Mouse (Mus musculus): Measurements from ENCODE around the gene Usp19. TPM values are rescaled to one million over a fixed set of nuclear protein-coding genes. Genes with fewer than 3 reads are reported as not detected.
A peak's percentile ranks its signal among the peaks of the same experiment; 100 is the strongest.

The Usp19 gene
- polyA plus RNA-seq, 1 experiment from 2014 or later, result 17.0 TPM

DNA sequence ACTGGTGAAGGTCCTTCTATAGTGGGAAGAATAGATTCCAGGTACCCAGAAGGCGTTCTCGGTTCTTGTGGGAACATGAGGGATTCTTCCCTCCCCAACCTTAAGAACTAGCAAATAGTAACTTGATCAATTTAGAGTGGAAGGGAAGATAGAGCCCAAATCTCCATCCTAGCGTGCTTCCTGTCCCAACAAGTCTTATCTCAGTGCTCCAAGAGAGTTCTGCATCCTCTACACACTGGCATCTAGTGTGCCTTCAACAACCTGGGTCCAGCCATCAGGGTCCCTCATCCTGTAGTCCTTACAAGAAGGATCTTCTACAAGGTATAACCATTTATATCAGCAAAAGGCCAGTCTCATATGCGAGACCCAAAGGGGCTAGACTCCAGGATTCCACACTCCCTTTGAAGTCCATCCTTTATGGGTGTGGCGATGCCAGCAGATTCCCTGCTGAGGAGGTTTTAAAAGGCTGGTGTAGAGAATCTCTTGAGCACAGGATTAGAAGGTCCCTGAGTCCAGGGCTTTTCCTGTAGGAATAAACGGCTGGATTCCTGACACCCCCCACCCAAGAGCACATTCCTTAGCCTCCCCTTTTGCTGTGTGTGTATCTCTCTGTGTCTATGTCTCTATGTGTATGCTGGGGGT, 38.8 kb upstream of the Usp19 start:
- ATAC-seq (no peak), DNase-seq (no peak)
- WGBS (ENCODE audit: insufficient replicate concordance), result 55% methylated on average over 6 of the region's 6 CpGs
- Histone ChIP-seq H3K27ac (ENCODE audit: low read depth) (no peak overlapping the region; the same call in 1 of the 2 replicates), H3K27me3 (ENCODE audit: insufficient read depth, low read length) (no peaks in the 10 kb centered on the region), H3K4me3 (ENCODE audit: low read depth, low read length) (peak overlapping the region; percentile 66), H3K4me1 (ENCODE audit: insufficient read depth) (peaks cover 24% of the 10 kb centered on the region), H3K4me2 (ENCODE audit: low read depth, low read length) (peak overlapping the region; percentile 100), H3K9me3 (ENCODE audit: low read length) (no peaks in the 10 kb centered on the region), H3K9ac (replicated peaks) (peak overlapping the region; percentile 70), H3K36me3 (replicated peaks; ENCODE audit: insufficient read depth, low read length) (no peaks in the 10 kb centered on the region)
- TF ChIP-seq CTCF (IDR thresholded peaks at IDR 0.05; ENCODE audit: low read depth) (no peak), EP300 (IDR thresholded peaks at IDR 0.05; ENCODE audit: low read depth) (no peak)

DNA sequence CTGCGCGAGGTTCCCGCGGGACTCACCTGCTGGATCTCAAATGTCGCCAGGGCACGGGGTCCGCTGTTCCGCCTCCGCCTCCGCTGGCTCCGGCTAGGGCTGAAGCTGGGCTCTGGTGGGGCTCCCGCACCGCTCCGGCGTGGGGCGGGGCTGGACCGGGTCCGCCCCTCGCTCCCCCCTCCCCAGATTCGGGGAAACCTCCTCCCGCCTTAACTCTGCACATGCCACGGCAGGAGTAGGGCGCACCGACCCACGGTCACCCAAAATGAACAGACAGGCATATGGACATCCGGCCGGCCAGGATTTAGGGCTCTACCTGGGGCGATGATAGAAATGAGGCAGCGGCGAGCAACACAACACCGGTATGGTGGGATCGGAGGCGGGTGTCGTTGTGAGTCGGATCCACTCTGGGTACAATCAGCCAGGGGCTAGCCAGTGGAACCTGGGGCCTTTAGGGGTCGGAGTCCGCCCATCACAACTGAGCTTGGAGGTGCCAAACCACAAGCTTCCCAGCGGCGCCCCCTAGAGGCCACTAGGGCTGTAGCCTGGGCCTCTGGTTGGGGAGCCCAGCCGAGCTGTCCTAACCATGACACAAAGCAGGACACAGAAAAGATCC, 38.0 kb upstream of the Usp19 start:
- H3K36me3 ChIP-seq (replicated peaks; ENCODE audit: insufficient read depth, low read length), result no peaks in the 10 kb centered on the region
- H3K27ac ChIP-seq (ENCODE audit: low read depth), result 0 out of 2 replicates have a peak overlapping the region, but pooled peaks have one; percentile 22
- no peaks in the 10 kb centered on the region for H3K27me3 ChIP-seq (ENCODE audit: insufficient read depth, low read length)
- peak overlapping the region; percentile 70 for H3K9ac ChIP-seq (replicated peaks)
- H3K4me1 ChIP-seq (ENCODE audit: insufficient read depth), result peaks cover 24% of the 10 kb centered on the region
- peak overlapping the region; percentile 100 for H3K4me2 ChIP-seq (ENCODE audit: low read depth, low read length)
- peak; percentile 93 for DNase-seq
- no peaks in the 10 kb centered on the region for H3K9me3 ChIP-seq (ENCODE audit: low read length)
- TF ChIP-seq EP300 (IDR thresholded peaks at IDR 0.05; ENCODE audit: low read depth) (no peak), CTCF (IDR thresholded peaks at IDR 0.05; ENCODE audit: low read depth) (peak; percentile 94)
- peak; percentile 88 for ATAC-seq
- 2% methylated on average over 40 of the region's 40 CpGs for WGBS (ENCODE audit: insufficient replicate concordance)
- peak overlapping the region; percentile 66 for H3K4me3 ChIP-seq (ENCODE audit: low read depth, low read length)

DNA sequence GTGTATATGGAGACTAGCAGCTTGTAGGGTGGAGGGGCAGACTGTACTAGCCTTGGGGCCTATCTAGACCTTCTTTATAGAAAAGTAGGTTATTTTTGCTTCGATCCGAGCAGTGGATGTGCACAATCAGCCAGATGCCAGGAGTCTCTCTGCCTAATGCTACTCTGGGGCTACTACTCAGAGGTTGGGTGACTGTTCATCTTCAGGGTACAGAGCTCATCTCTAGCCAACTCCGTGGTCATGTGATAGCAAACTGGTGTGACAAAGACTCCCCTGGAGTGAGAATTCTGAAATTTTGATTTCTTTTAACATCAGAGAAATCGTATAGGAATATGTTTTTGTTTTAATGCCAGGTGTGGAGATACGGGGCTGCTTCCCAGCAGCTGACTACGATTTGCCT, 37.5 kb upstream of the Usp19 start:
- WGBS (ENCODE audit: insufficient replicate concordance), result 41% methylated on average over 6 of the region's 6 CpGs
- H3K36me3 ChIP-seq (replicated peaks; ENCODE audit: insufficient read depth, low read length), result no peaks in the 10 kb centered on the region
- no peak overlapping the region for H3K9ac ChIP-seq (replicated peaks)
- DNase-seq (no peak), ATAC-seq (peak; percentile 27)
- H3K4me2 ChIP-seq (ENCODE audit: low read depth, low read length), result peak overlapping the region; percentile 100
- no peaks in the 10 kb centered on the region for H3K9me3 ChIP-seq (ENCODE audit: low read length)
- no peaks in the 10 kb centered on the region for H3K27me3 ChIP-seq (ENCODE audit: insufficient read depth, low read length)
- peak overlapping the region; percentile 66; the same call in 1 of the 2 replicates for H3K4me3 ChIP-seq (ENCODE audit: low read depth, low read length)
- TF ChIP-seq EP300 (IDR thresholded peaks at IDR 0.05; ENCODE audit: low read depth), result no peak
- TF ChIP-seq CTCF (IDR thresholded peaks at IDR 0.05; ENCODE audit: low read depth), result no peak
- no peak overlapping the region for H3K27ac ChIP-seq (ENCODE audit: low read depth)
- peaks cover 24% of the 10 kb centered on the region for H3K4me1 ChIP-seq (ENCODE audit: insufficient read depth)

DNA sequence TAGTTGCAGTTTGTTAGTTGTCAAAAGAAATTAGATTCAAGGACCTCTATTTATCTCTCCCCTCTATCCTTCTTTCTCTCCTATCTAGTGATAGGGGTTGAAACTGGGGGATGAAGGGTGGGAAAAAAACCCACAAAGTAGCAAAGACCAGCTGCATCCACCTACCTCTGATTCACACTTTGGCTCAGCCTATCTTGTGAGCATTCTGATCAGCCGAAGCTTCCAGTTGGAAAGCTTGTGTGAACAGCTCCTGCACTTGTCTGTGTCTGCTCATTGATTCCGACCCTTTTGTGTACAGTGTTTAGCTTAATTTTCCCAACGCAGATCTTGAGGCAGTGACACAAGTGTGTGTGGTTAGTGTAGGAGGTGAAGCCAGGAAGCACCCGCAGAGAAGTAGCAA, 36.9 kb upstream of the Usp19 start:
- TF ChIP-seq EP300 (IDR thresholded peaks at IDR 0.05; ENCODE audit: low read depth) (no peak), CTCF (IDR thresholded peaks at IDR 0.05; ENCODE audit: low read depth) (no peak)
- no peak overlapping the region for H3K9ac ChIP-seq (replicated peaks)
- ATAC-seq, result no peak
- no peak overlapping the region for H3K4me2 ChIP-seq (ENCODE audit: low read depth, low read length)
- H3K27me3 ChIP-seq (ENCODE audit: insufficient read depth, low read length), result no peaks in the 10 kb centered on the region
- H3K27ac ChIP-seq (ENCODE audit: low read depth), result no peak overlapping the region
- peaks cover 24% of the 10 kb centered on the region for H3K4me1 ChIP-seq (ENCODE audit: insufficient read depth)
- no peaks in the 10 kb centered on the region for H3K36me3 ChIP-seq (replicated peaks; ENCODE audit: insufficient read depth, low read length)
- no peaks in the 10 kb centered on the region for H3K9me3 ChIP-seq (ENCODE audit: low read length)
- no peak overlapping the region for H3K4me3 ChIP-seq (ENCODE audit: low read depth, low read length)
- 74% methylated on average over 4 of the region's 4 CpGs for WGBS (ENCODE audit: insufficient replicate concordance)
- no peak for DNase-seq

DNA sequence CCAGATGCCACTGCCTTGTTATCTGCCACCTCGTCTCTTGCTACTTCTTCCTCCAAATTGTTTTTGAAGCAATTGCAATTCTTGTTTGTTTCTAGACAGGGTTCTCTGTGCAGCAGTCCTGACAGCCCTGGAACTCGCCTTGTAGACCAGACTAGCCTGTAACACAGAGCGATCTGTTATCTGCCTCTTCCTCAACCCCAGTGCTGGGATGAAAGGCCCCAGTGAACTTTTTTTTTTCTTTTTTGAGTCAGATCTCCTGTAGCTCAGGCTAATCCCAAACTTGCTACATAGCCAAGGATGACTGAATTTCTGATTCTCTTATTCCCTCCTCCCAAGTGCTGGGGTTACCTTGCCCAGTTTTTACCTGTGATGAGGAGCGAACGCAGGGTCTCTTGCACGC, 36.0 kb upstream of the Usp19 start:
- Histone ChIP-seq H3K4me3 (ENCODE audit: low read depth, low read length) (no peak overlapping the region), H3K9me3 (ENCODE audit: low read length) (no peaks in the 10 kb centered on the region), H3K27ac (ENCODE audit: low read depth) (no peak overlapping the region), H3K4me1 (ENCODE audit: insufficient read depth) (peaks cover 24% of the 10 kb centered on the region), H3K27me3 (ENCODE audit: insufficient read depth, low read length) (no peaks in the 10 kb centered on the region), H3K36me3 (replicated peaks; ENCODE audit: insufficient read depth, low read length) (no peaks in the 10 kb centered on the region), H3K4me2 (ENCODE audit: low read depth, low read length) (no peak overlapping the region), H3K9ac (replicated peaks) (no peak overlapping the region)
- no peak for ATAC-seq
- TF ChIP-seq EP300 (IDR thresholded peaks at IDR 0.05; ENCODE audit: low read depth), result no peak
- TF ChIP-seq CTCF (IDR thresholded peaks at IDR 0.05; ENCODE audit: low read depth), result no peak
- WGBS (ENCODE audit: insufficient replicate concordance), result 71% methylated on average over 6 of the region's 6 CpGs
- no peak for DNase-seq

DNA sequence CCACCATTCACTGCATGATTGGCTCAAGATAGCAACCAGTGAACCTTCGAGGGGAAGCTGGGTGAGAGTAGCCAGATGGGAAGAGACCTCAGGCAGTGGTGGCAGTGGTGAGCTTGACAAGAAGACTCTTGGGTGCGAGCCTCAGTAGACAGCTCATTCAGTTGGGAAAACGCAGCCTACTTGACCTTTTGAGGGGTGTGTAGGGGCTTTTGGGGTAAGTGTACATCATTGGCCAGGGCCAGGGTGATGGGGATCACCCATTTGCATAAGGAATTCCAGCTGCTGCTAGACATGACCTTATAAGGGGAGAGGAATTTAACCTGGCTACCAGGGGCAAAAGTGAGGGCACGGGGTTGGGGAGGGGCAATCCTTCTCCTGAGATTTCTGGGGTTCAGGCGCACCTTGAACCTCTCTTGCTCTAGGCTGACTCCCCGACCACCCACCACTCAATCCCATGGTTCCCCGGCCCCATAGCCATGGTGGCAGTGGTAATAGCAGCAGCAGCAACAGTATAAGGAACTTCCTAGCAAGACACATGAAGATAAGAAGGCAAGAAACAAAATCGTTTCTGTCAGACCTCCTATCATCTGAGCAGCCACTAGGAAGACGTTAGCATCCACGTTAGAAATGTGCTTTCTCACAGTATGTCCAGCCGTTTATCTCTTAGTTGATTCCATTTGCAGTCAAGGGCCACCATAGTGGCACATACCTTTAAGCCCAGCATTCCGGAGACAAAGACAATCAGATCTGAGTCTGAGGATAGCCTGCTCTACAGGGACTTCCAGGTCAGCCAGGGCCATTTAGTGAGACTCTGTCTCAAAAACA, 34.4 kb upstream of the Usp19 start:
- no peaks in the 10 kb centered on the region for H3K9me3 ChIP-seq (ENCODE audit: low read length)
- no peaks in the 10 kb centered on the region for H3K27me3 ChIP-seq (ENCODE audit: insufficient read depth, low read length)
- TF ChIP-seq EP300 (IDR thresholded peaks at IDR 0.05; ENCODE audit: low read depth) (no peak), CTCF (IDR thresholded peaks at IDR 0.05; ENCODE audit: low read depth) (no peak)
- no peak overlapping the region for H3K9ac ChIP-seq (replicated peaks)
- ATAC-seq (no peak), DNase-seq (no peak)
- no peak overlapping the region for H3K4me3 ChIP-seq (ENCODE audit: low read depth, low read length)
- 60% methylated on average over 12 of the region's 12 CpGs for WGBS (ENCODE audit: insufficient replicate concordance)
- no peaks in the 10 kb centered on the region for H3K36me3 ChIP-seq (replicated peaks; ENCODE audit: insufficient read depth, low read length)
- no peak overlapping the region for H3K4me2 ChIP-seq (ENCODE audit: low read depth, low read length)
- peaks cover 20% of the 10 kb centered on the region for H3K4me1 ChIP-seq (ENCODE audit: insufficient read depth)
- H3K27ac ChIP-seq (ENCODE audit: low read depth), result no peak overlapping the region
